Mouse (Mus musculus): ENCODE results near the gene Pla2g3. TPM values are rescaled to one million over a fixed set of nuclear protein-coding genes. Genes with fewer than 3 reads are reported as not detected.

Pla2g3 gene
- polyA plus RNA-seq, 1 experiment from 2014 or later, result 0.59 TPM

DNA sequence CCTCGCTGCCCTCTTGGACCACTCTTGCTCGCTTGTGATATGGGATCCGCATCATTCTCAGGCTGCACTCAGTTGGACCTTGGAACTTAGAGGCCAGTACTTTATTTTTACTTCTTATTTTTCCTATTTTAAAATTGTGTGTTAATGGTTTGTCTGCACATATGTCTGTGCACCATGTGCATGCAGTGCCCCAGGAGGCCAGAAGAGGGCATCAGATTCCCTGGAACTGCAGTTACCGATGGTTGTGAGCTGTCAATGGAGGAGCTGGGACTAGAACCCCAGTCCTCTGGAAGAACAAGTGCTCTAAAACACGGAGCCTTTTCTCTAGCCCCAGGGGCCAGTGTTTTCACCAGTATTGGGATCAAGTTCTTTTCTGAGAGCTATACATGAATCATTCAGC, 56.3 kb downstream of the Pla2g3 start:
- Histone ChIP-seq H3K36me3 (ENCODE audit: control insufficient read depth, insufficient read depth, low read length) (no peaks in the 10 kb centered on the region), H3K27ac (replicated peaks; ENCODE audit: low read depth, low read length) (no peak overlapping the region), H3K4me2 (ENCODE audit: low read length) (no peak overlapping the region), H3K9me3 (ENCODE audit: control insufficient read depth, low read length) (no peaks in the 10 kb centered on the region), H3K4me1 (ENCODE audit: control insufficient read depth, insufficient read depth, low read length) (peaks cover 2% of the 10 kb centered on the region; the same call in 1 of the 2 replicates), H3K27me3 (ENCODE audit: control insufficient read depth, insufficient read depth, low read length) (no peaks in the 10 kb centered on the region), H3K9ac (replicated peaks; ENCODE audit: low read length) (no peak overlapping the region), H3K4me3 (replicated peaks; ENCODE audit: low read depth, low read length) (no peak overlapping the region)
- ATAC-seq (ENCODE audit: low FRiP score, low TSS enrichment) (no peak), DNase-seq (no peak)
- WGBS, result 93% methylated on average over 5 of the region's 5 CpGs

DNA sequence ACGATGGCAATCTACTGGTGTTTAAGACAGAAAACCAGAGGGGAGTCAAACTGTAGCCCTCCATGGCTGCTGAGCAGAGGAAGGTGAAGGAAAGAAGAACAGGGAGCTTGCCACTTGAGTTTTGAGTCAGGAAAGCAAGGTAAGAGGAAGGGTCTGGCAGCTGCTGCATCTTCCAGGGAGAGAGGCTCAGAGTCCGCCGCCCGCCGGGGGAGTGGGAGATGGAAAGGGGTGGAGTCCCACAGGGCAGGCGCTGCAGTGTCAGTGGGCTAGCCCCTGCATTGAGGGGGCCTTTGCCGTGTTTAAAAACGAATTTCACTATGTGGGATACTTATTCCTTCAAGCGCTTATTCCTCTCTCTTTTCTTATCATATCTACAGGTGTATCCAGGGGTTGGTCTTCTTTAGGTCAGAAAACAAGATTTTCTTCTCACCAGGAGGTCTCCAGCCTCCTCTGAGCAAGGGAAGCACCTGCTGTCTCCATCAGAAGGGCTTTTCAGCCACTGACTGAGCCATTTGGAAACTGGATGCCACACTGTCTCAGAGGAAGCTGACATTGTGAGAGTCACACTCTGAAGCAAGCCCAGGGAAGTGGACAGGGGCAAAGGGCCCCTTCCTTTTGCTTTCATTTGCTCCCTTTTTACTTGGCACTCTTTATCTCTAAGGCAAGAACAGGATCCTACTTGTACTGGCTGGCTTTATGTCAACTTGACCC, 57.6 kb downstream of the Pla2g3 start:
- 11% methylated on average over 9 of the region's 9 CpGs for WGBS
- ATAC-seq (ENCODE audit: low FRiP score, low TSS enrichment), result no peak
- H3K4me3 ChIP-seq (replicated peaks; ENCODE audit: low read depth, low read length), result no peak overlapping the region

DNA sequence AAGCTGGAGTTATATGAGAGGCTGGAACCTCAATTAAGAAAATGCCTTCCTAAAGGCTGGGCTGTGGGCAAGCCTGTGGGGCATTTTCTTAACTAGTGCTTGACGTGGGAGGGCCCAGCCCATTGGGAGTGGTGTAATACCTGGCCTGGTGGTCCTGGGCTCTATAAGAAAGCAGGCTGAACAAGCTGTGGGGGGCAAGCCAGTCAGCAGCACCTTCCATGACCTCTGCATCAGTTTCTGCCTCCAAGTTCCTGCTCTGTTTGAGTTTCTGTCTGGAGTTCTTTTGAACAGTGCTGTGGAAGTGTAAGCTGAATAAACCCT, 58.1 kb downstream of the Pla2g3 start:
- Histone ChIP-seq H3K9me3 (ENCODE audit: control insufficient read depth, low read length) (no peaks in the 10 kb centered on the region), H3K4me1 (ENCODE audit: control insufficient read depth, insufficient read depth, low read length) (no peaks in the 10 kb centered on the region), H3K27ac (replicated peaks; ENCODE audit: low read depth, low read length) (no peak overlapping the region), H3K4me2 (ENCODE audit: low read length) (no peak overlapping the region), H3K4me3 (replicated peaks; ENCODE audit: low read depth, low read length) (no peak overlapping the region), H3K27me3 (ENCODE audit: control insufficient read depth, insufficient read depth, low read length) (no peaks in the 10 kb centered on the region), H3K36me3 (ENCODE audit: control insufficient read depth, insufficient read depth, low read length) (no peaks in the 10 kb centered on the region), H3K9ac (replicated peaks; ENCODE audit: low read length) (no peak overlapping the region)
- ATAC-seq (ENCODE audit: low FRiP score, low TSS enrichment), result no peak
- WGBS, result 16% methylated on average over 1 of the region's 1 CpGs
- DNase-seq, result no peak

More for the DNA sequence above, 57.6 kb downstream of the Pla2g3 start:
- H3K27ac ChIP-seq (replicated peaks; ENCODE audit: low read depth, low read length), result no peak overlapping the region
- no peak for DNase-seq
- H3K4me1 ChIP-seq (ENCODE audit: control insufficient read depth, insufficient read depth, low read length), result no peaks in the 10 kb centered on the region
- no peaks in the 10 kb centered on the region for H3K9me3 ChIP-seq (ENCODE audit: control insufficient read depth, low read length)
- H3K9ac ChIP-seq (replicated peaks; ENCODE audit: low read length), result no peak overlapping the region
- H3K27me3 ChIP-seq (ENCODE audit: control insufficient read depth, insufficient read depth, low read length), result no peaks in the 10 kb centered on the region
- H3K36me3 ChIP-seq (ENCODE audit: control insufficient read depth, insufficient read depth, low read length), result no peaks in the 10 kb centered on the region
- no peak overlapping the region for H3K4me2 ChIP-seq (ENCODE audit: low read length)

DNA sequence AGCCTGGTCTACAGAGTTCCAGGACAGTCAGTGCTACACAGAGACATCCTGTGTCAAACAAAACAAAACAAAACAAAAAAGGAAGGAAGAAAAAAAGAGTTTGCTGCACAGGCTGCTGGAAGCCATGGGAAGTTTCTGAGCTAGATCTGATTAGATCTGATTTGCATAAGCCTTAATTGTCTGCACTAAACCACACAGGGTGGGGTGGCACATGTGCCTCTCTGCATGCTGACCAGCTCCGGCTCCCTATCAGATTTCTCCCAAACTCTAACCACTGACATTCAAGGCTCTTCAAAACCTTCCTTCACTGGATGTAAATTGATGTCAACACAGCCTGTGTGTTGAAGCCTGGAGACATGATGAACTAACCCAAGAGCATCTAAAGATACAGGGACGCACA, 59.0 kb downstream of the Pla2g3 start:
- Histone ChIP-seq H3K4me1 (ENCODE audit: control insufficient read depth, insufficient read depth, low read length) (no peaks in the 10 kb centered on the region), H3K9me3 (ENCODE audit: control insufficient read depth, low read length) (no peaks in the 10 kb centered on the region), H3K27me3 (ENCODE audit: control insufficient read depth, insufficient read depth, low read length) (no peaks in the 10 kb centered on the region), H3K36me3 (ENCODE audit: control insufficient read depth, insufficient read depth, low read length) (no peaks in the 10 kb centered on the region), H3K4me3 (replicated peaks; ENCODE audit: low read depth, low read length) (no peak overlapping the region), H3K27ac (replicated peaks; ENCODE audit: low read depth, low read length) (no peak overlapping the region), H3K9ac (replicated peaks; ENCODE audit: low read length) (no peak overlapping the region), H3K4me2 (ENCODE audit: low read length) (no peak overlapping the region)
- no peak for DNase-seq
- 80% methylated on average over 2 of the region's 2 CpGs for WGBS
- no peak for ATAC-seq (ENCODE audit: low FRiP score, low TSS enrichment)

DNA sequence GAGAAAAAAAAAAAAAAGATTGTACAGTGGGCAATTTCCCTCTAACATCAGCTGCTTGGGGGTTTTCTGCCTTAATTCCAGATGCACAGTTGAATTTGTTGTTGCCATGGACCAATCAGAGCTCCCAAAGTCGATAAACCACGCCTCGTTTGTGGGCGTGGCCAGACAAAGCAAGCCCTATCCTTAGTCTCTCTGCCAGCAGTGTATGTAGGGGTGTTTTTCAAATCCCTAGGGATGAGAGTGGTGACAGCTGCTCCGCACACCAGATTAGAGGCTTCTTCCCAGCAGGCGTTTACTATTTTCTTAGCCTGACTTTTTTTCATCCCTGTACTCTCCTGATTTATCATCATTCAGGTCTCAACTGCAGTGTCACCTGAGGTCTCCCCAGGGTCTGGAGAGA, 59.9 kb downstream of the Pla2g3 start:
- H3K9me3 ChIP-seq (ENCODE audit: control insufficient read depth, low read length), result no peaks in the 10 kb centered on the region
- ATAC-seq (ENCODE audit: low FRiP score, low TSS enrichment), result no peak

DNA sequence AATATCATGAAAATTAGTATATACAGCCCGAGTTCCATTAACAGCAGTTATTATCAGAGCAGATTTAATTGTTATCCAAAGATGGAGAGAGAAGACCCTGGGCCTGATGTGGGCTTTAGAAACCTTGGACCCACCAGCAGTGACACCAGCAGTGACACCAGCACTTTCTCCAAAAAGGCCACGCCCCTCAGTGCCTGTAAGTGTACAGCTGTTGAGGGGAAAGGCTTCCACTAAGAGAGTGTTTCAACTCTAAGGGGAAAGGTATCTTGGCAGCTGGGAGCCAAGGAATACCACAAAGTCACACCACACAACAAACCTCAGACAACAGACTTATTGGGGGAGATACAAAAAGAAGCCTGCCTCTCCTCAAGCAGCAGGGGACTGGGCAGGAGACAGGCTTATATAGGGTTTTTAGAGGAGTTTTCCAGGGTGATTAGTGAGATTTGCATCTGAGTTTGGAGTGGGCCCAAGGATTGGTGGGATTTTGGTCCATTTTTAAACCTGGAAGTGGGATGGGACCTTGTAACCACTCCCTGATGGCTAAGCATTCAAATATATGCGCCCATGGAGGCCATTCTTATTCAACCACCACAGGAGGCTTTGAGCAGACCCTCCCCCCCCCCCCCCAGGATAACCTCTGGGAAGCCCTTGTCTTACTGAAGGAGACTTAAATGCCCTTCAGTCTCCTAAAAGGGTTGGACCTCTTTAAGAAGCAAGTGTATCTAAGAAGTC, 60.6 kb downstream of the Pla2g3 start:
- H3K4me3 ChIP-seq (replicated peaks; ENCODE audit: low read depth, low read length), result no peak overlapping the region
- H3K36me3 ChIP-seq (ENCODE audit: control insufficient read depth, insufficient read depth, low read length), result no peaks in the 10 kb centered on the region
- H3K9ac ChIP-seq (replicated peaks; ENCODE audit: low read length), result no peak overlapping the region
- WGBS, result 59% methylated on average over 3 of the region's 3 CpGs
- no peaks in the 10 kb centered on the region for H3K27me3 ChIP-seq (ENCODE audit: control insufficient read depth, insufficient read depth, low read length)
- no peaks in the 10 kb centered on the region for H3K4me1 ChIP-seq (ENCODE audit: control insufficient read depth, insufficient read depth, low read length)
- no peak overlapping the region for H3K27ac ChIP-seq (replicated peaks; ENCODE audit: low read depth, low read length)
- no peak for DNase-seq
- no peak overlapping the region for H3K4me2 ChIP-seq (ENCODE audit: low read length)
- no peaks in the 10 kb centered on the region for H3K9me3 ChIP-seq (ENCODE audit: control insufficient read depth, low read length)
- no peak for ATAC-seq (ENCODE audit: low FRiP score, low TSS enrichment)

More for the DNA sequence above, 59.9 kb downstream of the Pla2g3 start:
- WGBS, result 47% methylated on average over 6 of the region's 6 CpGs
- peak; percentile 71 for DNase-seq
- no peak overlapping the region for H3K4me3 ChIP-seq (replicated peaks; ENCODE audit: low read depth, low read length)
- H3K27ac ChIP-seq (replicated peaks; ENCODE audit: low read depth, low read length), result no peak overlapping the region
- H3K4me1 ChIP-seq (ENCODE audit: control insufficient read depth, insufficient read depth, low read length), result no peaks in the 10 kb centered on the region
- no peaks in the 10 kb centered on the region for H3K27me3 ChIP-seq (ENCODE audit: control insufficient read depth, insufficient read depth, low read length)
- H3K9ac ChIP-seq (replicated peaks; ENCODE audit: low read length), result no peak overlapping the region
- no peak overlapping the region for H3K4me2 ChIP-seq (ENCODE audit: low read length)
- no peaks in the 10 kb centered on the region for H3K36me3 ChIP-seq (ENCODE audit: control insufficient read depth, insufficient read depth, low read length)

Other genes with a start within 250 kb of the Pla2g3 start
- gene Drg1, start 221.9 kb upstream of the Pla2g3 start, polyA plus RNA-seq (2014; fragmentation: Nextera tagmentation; extraction: Ambion mirVana), result 214 and 242 TPM in 2 replicates
- 61.9 and 78.7 TPM in 2 replicates for gene Patz1, start 199.4 kb upstream of the Pla2g3 start, polyA plus RNA-seq (2014; fragmentation: Nextera tagmentation; extraction: Ambion mirVana)
- gene Pik3ip1, start 157.9 kb upstream of the Pla2g3 start, polyA plus RNA-seq (2014; fragmentation: Nextera tagmentation; extraction: Ambion mirVana), result 20.2 and 21.2 TPM in 2 replicates
- 155 and 172 TPM in 2 replicates for gene Limk2, start 79.1 kb upstream of the Pla2g3 start, polyA plus RNA-seq (2014; fragmentation: Nextera tagmentation; extraction: Ambion mirVana)
- gene Rnf185, start 35.9 kb upstream of the Pla2g3 start, polyA plus RNA-seq (2014; fragmentation: Nextera tagmentation; extraction: Ambion mirVana), result 40.3 and 55.3 TPM in 2 replicates
- gene Inpp5j, start 16.5 kb downstream of the Pla2g3 start, polyA plus RNA-seq (2014; fragmentation: Nextera tagmentation; extraction: Ambion mirVana), result 3.2 and 4.7 TPM in 2 replicates
- 48.5 and 76.5 TPM in 2 replicates for gene Selenom, start 26.4 kb downstream of the Pla2g3 start, polyA plus RNA-seq (2014; fragmentation: Nextera tagmentation; extraction: Ambion mirVana)
- gene Smtn, start 52.3 kb downstream of the Pla2g3 start, polyA plus RNA-seq (2014; fragmentation: Nextera tagmentation; extraction: Ambion mirVana), result 7.2 and 12.8 TPM in 2 replicates
- gene Morc2a, start 160.9 kb downstream of the Pla2g3 start, polyA plus RNA-seq (2014; fragmentation: Nextera tagmentation; extraction: Ambion mirVana), result 32.1 and 32.2 TPM in 2 replicates